Mouse (Mus musculus) MEL (cell line): ENCODE measurements around the gene Fbxl12. TPM values are rescaled to one million over a fixed set of nuclear protein-coding genes. Genes with fewer than 3 reads are reported as not detected.

Experiments
- DNase-seq: peaks from one replicate; pipeline ENCODE4 v3.0.0; 2011; ENCODE audit warnings: low read depth, low spot score
- H3K27ac ChIP-seq: 2 replicates; pipeline ENCODE4 v1.5.1; 2012; ENCODE audit warnings: low read depth, mild to moderate bottlenecking, control low read depth, low read length, moderate library complexity; ENCODE audit not compliant: control insufficient read depth
- H3K27me3 ChIP-seq, 2 experiments: fragments of 150-350 bp in 1 of 2; sonication (generic) in 1 of 2; 2 replicates each; pipeline ENCODE4 v1.6.1; 2012; ENCODE audit warnings: low read length in 2 of 2, mild to moderate bottlenecking in 2 of 2, improper control_type of control experiment in 1 of 2, moderate library complexity in 1 of 2; ENCODE audit not compliant: insufficient read depth in 2 of 2, control insufficient read depth in 1 of 2
- H3K36me3 ChIP-seq, 2 experiments: 2 replicates each; pipeline ENCODE4 v1.6.1; 2012 to 2014; ENCODE audit warnings: low read length in 2 of 2, improper control_type of control experiment in 1 of 2, inconsistent platforms in 1 of 2, mild to moderate bottlenecking in 1 of 2; ENCODE audit not compliant: insufficient read depth in 2 of 2, control insufficient read depth in 1 of 2
- H3K4me1 ChIP-seq, 2 experiments: fragments of 150-350 bp in 1 of 2; sonication (generic) in 1 of 2; 2 replicates each; pipeline ENCODE4 v1.6.1; 2012; ENCODE audit warnings: low read length in 2 of 2, improper control_type of control experiment in 1 of 2, mild to moderate bottlenecking in 1 of 2; ENCODE audit not compliant: insufficient read depth in 2 of 2, control insufficient read depth in 1 of 2
- H3K4me3 ChIP-seq, 2 experiments: fragments of 150-350 bp in 1 of 2; sonication (generic) in 1 of 2; 2 replicates each; pipeline ENCODE4 v1.5.1; 2012; ENCODE audit warnings: low read depth in 2 of 2, low read length in 2 of 2, mild to moderate bottlenecking in 2 of 2, moderate library complexity in 2 of 2, control low read depth in 1 of 2, improper control_type of control experiment in 1 of 2; ENCODE audit not compliant: control insufficient read depth in 1 of 2, insufficient read depth in 1 of 2
- H3K79me2 ChIP-seq: 2 replicates; pipeline ENCODE4 v1.6.1; 2012; ENCODE audit warnings: mild to moderate bottlenecking, low read length, moderate library complexity; ENCODE audit not compliant: control insufficient read depth, poor library complexity, insufficient read depth
- H3K9ac ChIP-seq: 2 replicates; pipeline ENCODE4 v1.6.1; 2012; ENCODE audit warnings: low read depth, mild to moderate bottlenecking, control low read depth, low read length, moderate library complexity; ENCODE audit not compliant: control insufficient read depth, poor library complexity, severe bottlenecking
- H3K9me3 ChIP-seq: fragments of 150-350 bp; sonication (generic); replicated peaks from 2 replicates; pipeline ENCODE4 v1.6.1; 2012; ENCODE audit warnings: mild to moderate bottlenecking, low read length, improper control_type of control experiment, moderate library complexity; ENCODE audit not compliant: insufficient read depth
- BHLHE40 ChIP-seq: IDR thresholded peaks from 2 replicates; pipeline ENCODE4 v1.6.1; 2012; ENCODE audit warnings: low read depth, mild to moderate bottlenecking, inconsistent platforms, low read length, improper control_type of control experiment, borderline replicate concordance
- CTCF ChIP-seq, 3 experiments: IDR thresholded peaks in 2 of 3; conservative IDR thresholded peaks in 1 of 3; 2 replicates each; pipeline ENCODE4 v1.5.1; 2011 to 2012; ENCODE audit warnings: low read length in 3 of 3, low read depth in 2 of 3, mild to moderate bottlenecking in 2 of 3, improper control_type of control experiment in 1 of 3, inconsistent platforms in 1 of 3, mixed read lengths in 1 of 3, moderate library complexity in 1 of 3; ENCODE audit not compliant: control insufficient read depth in 1 of 3, insufficient read depth in 1 of 3, poor library complexity in 1 of 3, severe bottlenecking in 1 of 3
- ETS1 ChIP-seq: IDR thresholded peaks from 2 replicates; pipeline ENCODE4 v1.6.1; 2012; ENCODE audit warnings: low read depth, mild to moderate bottlenecking, inconsistent platforms, low read length, improper control_type of control experiment, moderate library complexity
- GABPA ChIP-seq: IDR thresholded peaks from 2 replicates; pipeline ENCODE4 v1.6.1; 2012; ENCODE audit warnings: low read depth, mild to moderate bottlenecking, inconsistent platforms, low read length, improper control_type of control experiment, moderate library complexity
- GATA1 ChIP-seq: IDR thresholded peaks from 2 replicates; pipeline ENCODE4 v1.6.1; 2011; ENCODE audit warnings: low read depth, low read length, improper control_type of control experiment
- KAT2A ChIP-seq: conservative IDR thresholded peaks from 2 replicates; pipeline ENCODE4 v1.6.1; 2012; ENCODE audit warnings: low read depth, low read length, improper control_type of control experiment, inconsistent platforms
- MAFK ChIP-seq: IDR thresholded peaks from 2 replicates; pipeline ENCODE4 v1.6.1; 2011; ENCODE audit warnings: low read depth, mild to moderate bottlenecking, low read length, improper control_type of control experiment, borderline replicate concordance
- MAX ChIP-seq: IDR thresholded peaks from 2 replicates; pipeline ENCODE4 v1.6.1; 2011; ENCODE audit warnings: low read length, improper control_type of control experiment
- MAZ ChIP-seq: IDR thresholded peaks from 2 replicates; pipeline ENCODE4 v1.6.1; 2012; ENCODE audit warnings: low read depth, mild to moderate bottlenecking, inconsistent platforms, low read length, improper control_type of control experiment
- MEF2A ChIP-seq: IDR thresholded peaks from 2 replicates; pipeline ENCODE4 v1.6.1; 2014; ENCODE audit warnings: low read depth, mild to moderate bottlenecking, inconsistent platforms, low read length, improper control_type of control experiment; ENCODE audit not compliant: poor library complexity, insufficient replicate concordance, severe bottlenecking; ENCODE audit errors: extremely low read depth
- MXI1 ChIP-seq: IDR thresholded peaks from 2 replicates; pipeline ENCODE4 v1.6.1; 2011; ENCODE audit warnings: mild to moderate bottlenecking, low read depth, low read length, improper control_type of control experiment
- MYB ChIP-seq: IDR thresholded peaks from 2 replicates; pipeline ENCODE4 v1.6.1; 2011; ENCODE audit warnings: mild to moderate bottlenecking, low read depth, low read length, improper control_type of control experiment
- NELFE ChIP-seq: IDR thresholded peaks from 2 replicates; pipeline ENCODE4 v1.6.1; 2011; ENCODE audit warnings: low read depth, low read length, improper control_type of control experiment
- SMC3 ChIP-seq: IDR thresholded peaks from 2 replicates; pipeline ENCODE4 v1.6.1; 2011; ENCODE audit warnings: low read depth, low read length, improper control_type of control experiment
- TBP ChIP-seq: IDR thresholded peaks from 2 replicates; pipeline ENCODE4 v1.8.0; 2011; ENCODE audit warnings: low read depth, low read length, improper control_type of control experiment
- USF2 ChIP-seq, 2 experiments: IDR thresholded peaks; 2 replicates each; pipeline ENCODE4 v1.6.1; 2011 to 2012; ENCODE audit warnings: improper control_type of control experiment in 2 of 2, low read length in 2 of 2, borderline replicate concordance in 1 of 2, inconsistent platforms in 1 of 2, low read depth in 1 of 2, mild to moderate bottlenecking in 1 of 2; ENCODE audit not compliant: insufficient read depth in 1 of 2
- ZC3H11A ChIP-seq: IDR thresholded peaks from 2 replicates; pipeline ENCODE4 v1.6.1; 2012; ENCODE audit warnings: low read depth, mild to moderate bottlenecking, inconsistent platforms, low read length, improper control_type of control experiment
- ZKSCAN1 ChIP-seq: IDR thresholded peaks from 2 replicates; pipeline ENCODE4 v1.6.1; 2012; ENCODE audit warnings: low read depth, mild to moderate bottlenecking, inconsistent platforms, low read length, improper control_type of control experiment, moderate library complexity
- ZNF384 ChIP-seq: IDR thresholded peaks from 2 replicates; pipeline ENCODE4 v1.6.1; 2012; ENCODE audit warnings: low read depth, mild to moderate bottlenecking, inconsistent platforms, low read length, improper control_type of control experiment
- polyA plus RNA-seq, 2 experiments: library from polyadenylated mRNA; stranded (reverse) in 1 of 2; unstranded in 1 of 2; fragments of >175 nt in 1 of 2; fragments of >200 nt in 1 of 2; gene quantifications; 2 replicates each; pipeline versions ENCODE4 v1.2.1 to v1.2.4; 2012; ENCODE audit warnings: low replicate concordance in 2 of 2, low read depth in 1 of 2; ENCODE audit not compliant: insufficient read length in 2 of 2, insufficient read depth in 1 of 2, missing spikeins in 1 of 2
- total RNA-seq: library from RNA; depleted of rRNA; stranded (reverse); fragments of 300-350 nt; gene quantifications from 2 replicates; pipeline ENCODE4 v1.2.3, GENCODE M21; 2012

Gene Fbxl12
- total and polyA plus RNA-seq, 3 experiments, result 16.4 to 44.0 TPM; not detected in 1

- Histone ChIP-seq H3K27ac (no peak overlapping the region), H3K9me3 (no peaks in the 10 kb centered on the region), H3K36me3 (peaks cover 37 to 40% of the 10 kb centered on the region in 2 experiments), H3K4me3 (no peak overlapping the region; a peak in 1 of 4 replicates), H3K4me1 (peaks cover 15 to 27% of the 10 kb centered on the region in 2 experiments), H3K27me3 (no peaks in the 10 kb centered on the region), H3K79me2 (peaks cover 66% of the 10 kb centered on the region), H3K9ac (no peak overlapping the region; the same call in 1 of the 2 replicates)
- DNase-seq, result peak; percentile 67
- TF ChIP-seq CTCF (IDR thresholded peaks at IDR 0.05 in 2 of 3, conservative IDR thresholded peaks at IDR 0.05 in 1 of 3; ENCODE audit: control insufficient read depth in 1 of 3, insufficient read depth in 1 of 3, low read depth in 2 of 3, low read length in 3 of 3, poor library complexity in 1 of 3, severe bottlenecking in 1 of 3), result peak in 1 of 3 experiments; percentile 55; a peak in 2 of 6 replicates
- TF ChIP-seq MEF2A, result no peak
- no peak for TF ChIP-seq MAZ
These were observed 9.3 kb upstream of the Fbxl12 start for GRCm38 (mm10) chr9:20653859-20654258.

DNA sequence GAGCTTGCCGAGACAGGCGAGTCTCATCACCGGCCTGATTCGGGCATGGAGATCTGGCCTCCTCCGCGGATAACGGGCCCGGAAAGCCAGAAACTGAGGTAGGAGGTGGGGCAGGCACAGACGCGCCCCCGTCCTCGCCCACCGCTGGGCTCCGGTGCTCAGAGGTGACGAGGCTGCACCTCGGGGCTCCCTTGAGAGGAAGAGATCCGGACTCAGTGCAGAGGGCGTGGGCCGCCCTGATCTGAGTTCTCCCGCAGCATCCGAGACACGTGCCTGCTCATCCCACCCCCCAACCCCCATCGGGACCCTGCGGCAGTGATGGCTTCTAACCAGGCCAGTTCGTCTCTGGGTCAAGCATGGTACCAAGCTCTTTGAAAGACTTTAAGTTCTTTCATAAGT lies 7.7 kb upstream of the Fbxl12 start:
- Histone ChIP-seq H3K27ac (peak overlapping the region; percentile 31), H3K36me3 (peaks cover 27 to 40% of the 10 kb centered on the region in 2 experiments)
- no peak for TF ChIP-seq SMC3
- TF ChIP-seq GABPA, result no peak
- no peak for TF ChIP-seq USF2 (IDR thresholded peaks at IDR 0.05; ENCODE audit: borderline replicate concordance in 1 of 2, insufficient read depth in 1 of 2, low read depth in 1 of 2, low read length in 2 of 2)
- no peak for TF ChIP-seq MAFK
- no peak for TF ChIP-seq GATA1
- TF ChIP-seq ZNF384, result no peak
- TF ChIP-seq MXI1, result no peak
- TF ChIP-seq MYB, result no peak
- TF ChIP-seq ZKSCAN1, result no peak
- no peak for TF ChIP-seq ETS1
- no peak for TF ChIP-seq MAX
- no peak for TF ChIP-seq NELFE
- TF ChIP-seq ZC3H11A, result no peak
- TF ChIP-seq BHLHE40, result no peak
- TF ChIP-seq TBP, result no peak; the same call in 1 of the 2 replicates
- no peak for TF ChIP-seq KAT2A
- TF ChIP-seq MEF2A, result no peak
- TF ChIP-seq, all 39 proteins: peak for 0
- no peaks in the 10 kb centered on the region for H3K27me3 ChIP-seq
- H3K79me2 ChIP-seq, result peaks cover 53% of the 10 kb centered on the region
- peaks cover 15 to 27% of the 10 kb centered on the region in 2 experiments for H3K4me1 ChIP-seq
- no peak for DNase-seq
- peak overlapping the region; percentile 63 to 69 for H3K4me3 ChIP-seq
- peak overlapping the region; percentile 80 for H3K9ac ChIP-seq
- H3K9me3 ChIP-seq, result no peaks in the 10 kb centered on the region
